Mouse (Mus musculus) liver, embryonic 14.5 days (tissue): ENCODE data around the gene Theg.

ENCODE experiments used
- CTCF ChIP-seq: IDR thresholded peaks from 2 replicates; pipeline ENCODE4 v1.5.1; 2016; ENCODE audit warnings: antibody characterized with exemption, low read depth, control low read depth
- EP300 ChIP-seq: IDR thresholded peaks from 2 replicates; pipeline ENCODE4 v1.6.1; 2016; ENCODE audit warnings: antibody characterized with exemption, low read depth

GRCm38 (mm10) chr10:79527453-79527845, 59.7 kb downstream of the Theg start:
- no peak for TF ChIP-seq EP300
- TF ChIP-seq CTCF: no peak
